15 mouse cellular contexts compared by ENCODE assay signal in the genomic region with DNA sequence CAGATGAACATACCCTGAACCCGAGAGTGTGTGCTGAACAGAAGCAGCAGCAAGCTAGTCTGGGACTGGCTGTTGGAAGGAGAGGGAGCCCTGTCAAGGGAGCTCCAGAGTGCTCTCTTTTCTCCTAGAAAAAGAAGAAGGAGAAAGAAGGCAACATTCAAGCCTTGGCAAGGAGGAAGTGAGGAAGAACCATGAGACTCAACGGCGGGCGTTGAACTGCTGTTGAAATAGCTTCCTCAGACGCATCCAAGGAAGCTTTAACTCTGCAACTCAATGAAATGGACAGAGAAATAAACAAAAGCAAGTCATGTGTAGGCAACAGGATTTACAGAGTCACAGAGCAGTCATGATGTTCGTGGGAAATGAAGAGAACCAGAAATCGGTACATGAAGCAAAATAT. TPM values are rescaled to one million over a fixed set of nuclear protein-coding genes. Genes with fewer than 3 reads are reported as not detected.
DNase-seq lines count a peak whose midpoint lies in the region; ATAC-seq and TF ChIP-seq lines count a peak whose summit lies in the region.
"Had no signal": no experiment of that assay in that cellular context is flagged by ENCODE, and none has a peak within 500 bp of the region (broad histone marks: within the 10 kb centered on the region; RNA-seq: fewer than 3 reads in every experiment).

No protein-coding gene starts in this region.

- no peaks in the 10 kb centered on the region for H3K27me3 ChIP-seq in heart, postnatal 0 days (ENCODE audit: control insufficient read depth, insufficient read depth, low read length)
- no peaks in the 10 kb centered on the region for H3K27me3 ChIP-seq in liver, embryonic 16.5 days (ENCODE audit: control insufficient read depth, insufficient read depth, low read depth, low read length)
- H3K27me3 ChIP-seq in hindbrain, embryonic 11.5 days (ENCODE audit: control insufficient read depth, insufficient read depth, low read length): no peaks in the 10 kb centered on the region
- H3K27me3 ChIP-seq: neural tube, embryonic 13.5 days had no signal

- no peak overlapping the region for H3K9ac ChIP-seq in heart, postnatal 0 days (replicated peaks; ENCODE audit: low read depth, low read length)
- no peak overlapping the region for H3K9ac ChIP-seq in liver, embryonic 16.5 days (ENCODE audit: low read depth, low read length)
- H3K9ac ChIP-seq in hindbrain, embryonic 11.5 days (ENCODE audit: low read depth, low read length): no peak overlapping the region
- H3K9ac ChIP-seq: neural tube, embryonic 13.5 days had no signal

- no peak overlapping the region for H3K4me3 ChIP-seq in heart, postnatal 0 days (ENCODE audit: low read depth, low read length)
- no peak overlapping the region for H3K4me3 ChIP-seq in liver, embryonic 16.5 days (ENCODE audit: low read depth, low read length)
- H3K4me3 ChIP-seq in hindbrain, embryonic 11.5 days (ENCODE audit: low read depth, low read length): no peak overlapping the region
- H3K4me3 ChIP-seq: midbrain, embryonic 10.5 days; neural tube, embryonic 13.5 days had no signal

- peak overlapping the region; percentile 6; the same call in 1 of the 2 replicates for H3K27ac ChIP-seq in heart, postnatal 0 days (ENCODE audit: low read depth)
- H3K27ac ChIP-seq in liver, embryonic 16.5 days (ENCODE audit: low read length): peak overlapping the region; percentile 76
- H3K27ac ChIP-seq in hindbrain, embryonic 11.5 days (ENCODE audit: low read depth, low read length): no peak overlapping the region
- H3K27ac ChIP-seq: midbrain, embryonic 10.5 days; neural tube, embryonic 13.5 days had no signal

- H3K36me3 ChIP-seq in heart, postnatal 0 days (replicated peaks; ENCODE audit: control insufficient read depth, insufficient read depth, low read length): no peaks in the 10 kb centered on the region
- H3K36me3 ChIP-seq in liver, embryonic 16.5 days (ENCODE audit: control insufficient read depth, insufficient read depth): no peaks in the 10 kb centered on the region
- no peaks in the 10 kb centered on the region for H3K36me3 ChIP-seq in hindbrain, embryonic 11.5 days (ENCODE audit: control insufficient read depth, insufficient read depth, low read length)
- H3K36me3 ChIP-seq: midbrain, embryonic 10.5 days; neural tube, embryonic 13.5 days had no signal

- DNase-seq in heart, postnatal 0 days (ENCODE audit: low spot score): no peak
- no peak for DNase-seq in heart, adult 11 months
- no peak for DNase-seq in hindbrain, embryonic 11.5 days (ENCODE audit: low spot score)
- DNase-seq in layer of hippocampus, postnatal 10 days (ENCODE audit: low spot score in 2 of 2): no peak
- DNase-seq in thymus, postnatal 4 days: no peak
- DNase-seq: adrenal gland, postnatal 14 days; cerebellum, adult 18-20 months; right cerebral cortex, adult 18-20 months had no signal

- ATAC-seq in heart, postnatal 0 days (ENCODE audit: insufficient read depth, low read depth): no peak
- peak; percentile 64 for ATAC-seq in common myeloid progenitor, adult 5-6 weeks (replicated peaks; ENCODE audit: low read depth, poor library complexity, severe bottlenecking)
- peak; percentile 26; the same call in 1 of the 2 replicates for ATAC-seq in liver, embryonic 16.5 days (ENCODE audit: low read depth)
- 0 out of 2 replicates have a peak, but pooled peaks have one; percentile 32 for ATAC-seq in monocyte, adult 5-6 weeks (replicated peaks; ENCODE audit: insufficient number of reproducible peaks, low FRiP score, low TSS enrichment, poor library complexity, severe bottlenecking)
- no peak for ATAC-seq in hindbrain, embryonic 11.5 days (ENCODE audit: low FRiP score)
- ATAC-seq: inflammation-experienced regulatory T-cells, adult 6 months had no signal

- TF ChIP-seq EP300 in heart, postnatal 0 days (IDR thresholded peaks at IDR 0.05; ENCODE audit: low read depth): no peak

- H3K4me2 ChIP-seq in heart, postnatal 0 days (ENCODE audit: low read depth, low read length): no peak overlapping the region
- H3K4me2 ChIP-seq in liver, embryonic 16.5 days (ENCODE audit: low read depth, low read length): no peak overlapping the region
- H3K4me2 ChIP-seq in hindbrain, embryonic 11.5 days (replicated peaks; ENCODE audit: low read depth, low read length): no peak overlapping the region
- H3K4me2 ChIP-seq: neural tube, embryonic 13.5 days had no signal

- 65% methylated on average over 7 of the region's 7 CpGs for WGBS in heart, postnatal 0 days
- 27% methylated on average over 7 of the region's 7 CpGs for WGBS in liver, embryonic 16.5 days (ENCODE audit: insufficient replicate concordance)
- WGBS in hindbrain, embryonic 11.5 days: 93% methylated on average over 7 of the region's 7 CpGs

- H3K4me1 ChIP-seq in heart, postnatal 0 days (ENCODE audit: control insufficient read depth, insufficient read depth): 0 out of 2 replicates have a peak, but pooled peaks cover 3% of the 10 kb centered on the region
- no peaks in the 10 kb centered on the region for H3K4me1 ChIP-seq in liver, embryonic 16.5 days (ENCODE audit: control insufficient read depth, low read depth, low read length)
- no peaks in the 10 kb centered on the region for H3K4me1 ChIP-seq in hindbrain, embryonic 11.5 days (replicated peaks; ENCODE audit: control insufficient read depth, insufficient read depth, low read length)
- H3K4me1 ChIP-seq: midbrain, embryonic 10.5 days; neural tube, embryonic 13.5 days had no signal

- TF ChIP-seq CTCF in heart, postnatal 0 days (IDR thresholded peaks at IDR 0.05; ENCODE audit: low read depth): no peak

- H3K9me3 ChIP-seq in heart, postnatal 0 days (replicated peaks; ENCODE audit: control insufficient read depth, low read length): no peaks in the 10 kb centered on the region; the same call in 1 of the 2 replicates
- peaks cover 4% of the 10 kb centered on the region; the same call in 1 of the 2 replicates for H3K9me3 ChIP-seq in liver, embryonic 16.5 days (replicated peaks; ENCODE audit: control insufficient read depth, low read length)
- H3K9me3 ChIP-seq in hindbrain, embryonic 11.5 days (ENCODE audit: control insufficient read depth, low read length): no peaks in the 10 kb centered on the region
- H3K9me3 ChIP-seq: neural tube, embryonic 13.5 days had no signal

RNA-seq across cellular contexts. Expression of a gene that starts 9.7 kb away (rescaled TPM):
- total RNA-seq in heart, postnatal 0 days (2014; rRNA removed; ENCODE audit: low replicate concordance): 26.0 and 30.0 TPM in 2 replicates
- polyA plus RNA-seq in heart, postnatal 0 days (2015; fragmentation: Nextera tagmentation; extraction: Ambion mirVana): 47.5 and 48.0 TPM in 2 replicates
- 82.6 and 83.3 TPM in 2 replicates for total RNA-seq in common myeloid progenitor, adult 5-6 weeks (2017)
- 156 and 159 TPM in 2 replicates for polyA plus RNA-seq in liver, embryonic 16.5 days (2015; fragmentation: Nextera tagmentation; extraction: Ambion mirVana)
- 92.6 to 119 TPM (median 117 TPM) in 3 replicates for total RNA-seq in monocyte, adult 5-6 weeks (2017)
- polyA plus RNA-seq in hindbrain, embryonic 11.5 days (2014; fragmentation: Nextera tagmentation; extraction: Ambion mirVana): 137 and 139 TPM in 2 replicates
- total RNA-seq in layer of hippocampus, postnatal 10 days (2021): 100 to 1,000 TPM; 134 to 138 TPM

RNA-seq across cellular contexts. Expression of a gene that starts 44.6 kb away (rescaled TPM):
- total RNA-seq in heart, postnatal 0 days (2014; rRNA removed; ENCODE audit: low replicate concordance): 104 and 108 TPM in 2 replicates
- 18.8 and 21.0 TPM in 2 replicates for polyA plus RNA-seq in heart, postnatal 0 days (2015; fragmentation: Nextera tagmentation; extraction: Ambion mirVana)
- not detected in 2 replicates for total RNA-seq in common myeloid progenitor, adult 5-6 weeks (2017)
- polyA plus RNA-seq in liver, embryonic 16.5 days (2015; fragmentation: Nextera tagmentation; extraction: Ambion mirVana): 1.5 and 2.1 TPM in 2 replicates
- total RNA-seq in monocyte, adult 5-6 weeks (2017): 0.11 TPM in 1 of 3 replicates, not detected in the others
- 2.1 and 3.4 TPM in 2 replicates for polyA plus RNA-seq in hindbrain, embryonic 11.5 days (2014; fragmentation: Nextera tagmentation; extraction: Ambion mirVana)
- 1 to 10 TPM; 7.5 to 9.1 TPM for total RNA-seq in layer of hippocampus, postnatal 10 days (2021)

RNA-seq across cellular contexts. Expression of a gene that starts 57.5 kb away (rescaled TPM):
- not detected in 2 replicates for total RNA-seq in heart, postnatal 0 days (2014; rRNA removed; ENCODE audit: low replicate concordance)
- not detected in 2 replicates for polyA plus RNA-seq in heart, postnatal 0 days (2015; fragmentation: Nextera tagmentation; extraction: Ambion mirVana)
- not detected in 2 replicates for total RNA-seq in common myeloid progenitor, adult 5-6 weeks (2017)
- 0.06 and 0.14 TPM in 2 replicates for polyA plus RNA-seq in liver, embryonic 16.5 days (2015; fragmentation: Nextera tagmentation; extraction: Ambion mirVana)
- total RNA-seq in monocyte, adult 5-6 weeks (2017): not detected in 3 replicates
- polyA plus RNA-seq in hindbrain, embryonic 11.5 days (2014; fragmentation: Nextera tagmentation; extraction: Ambion mirVana): 0.08 TPM in 1 of 2 replicates, not detected in the other
- under 1 TPM; 0.21 to 0.29 TPM for total RNA-seq in layer of hippocampus, postnatal 10 days (2021)
- total RNA-seq: adrenal gland, postnatal 14 days had no signal
- polyA plus RNA-seq: inflammation-experienced regulatory T-cells, adult 6 months; large intestine, adult 2 months; midbrain, embryonic 10.5 days had no signal

Comparison
In these comparisons a context has a peak if more than half of its experiments do, and no peak if none do; other contexts are left out.
1. ATAC-seq: peak in common myeloid progenitor, adult 5-6 weeks (single experiment), liver, embryonic 16.5 days (single experiment) and monocyte, adult 5-6 weeks (single experiment); none in heart, postnatal 0 days (single experiment) and hindbrain, embryonic 11.5 days (single experiment).
2. RNA of a gene that starts 44.6 kb away (total RNA-seq): 104 to 108 TPM in heart, postnatal 0 days; 7.5 to 9.1 TPM in layer of hippocampus, postnatal 10 days, not detected in common myeloid progenitor, adult 5-6 weeks and 0.11 TPM in monocyte, adult 5-6 weeks; every median in the first group is over 10 times any median in the second.